Mouse (Mus musculus) liver, embryonic 12.5 days (tissue): ENCODE data around the gene Uck1. TPM values are rescaled to one million over a fixed set of nuclear protein-coding genes. Genes with fewer than 3 reads are reported as not detected.

Experiments
- ATAC-seq: fragments of 200-750 bp; cut with Nextera tagmentation; 2 replicates; pipeline ENCODE4 v1.8.0; 2017; ENCODE audit warnings: moderate number of reproducible peaks, mild to moderate bottlenecking, moderate library complexity
- H3K27ac ChIP-seq: fragments of 300-500 bp; sonication (generic); 2 replicates; pipeline ENCODE4 v1.5.1; 2016; ENCODE audit warnings: mild to moderate bottlenecking
- H3K27me3 ChIP-seq: fragments of 300-500 bp; sonication (generic); replicated peaks from 2 replicates; pipeline ENCODE4 v1.6.1; 2016; ENCODE audit warnings: mild to moderate bottlenecking, moderate library complexity
- H3K36me3 ChIP-seq: fragments of 300-500 bp; sonication (generic); 2 replicates; pipeline ENCODE4 v1.6.1; 2016; ENCODE audit warnings: mild to moderate bottlenecking, moderate library complexity
- H3K4me1 ChIP-seq: fragments of 300-500 bp; sonication (generic); 2 replicates; pipeline ENCODE4 v1.6.1; 2016
- H3K4me2 ChIP-seq: fragments of 300-500 bp; sonication (generic); 2 replicates; pipeline ENCODE4 v1.6.1; 2016; ENCODE audit warnings: mild to moderate bottlenecking, moderate library complexity
- H3K4me3 ChIP-seq: fragments of 300-500 bp; sonication (generic); 2 replicates; pipeline ENCODE4 v1.5.1; 2016; ENCODE audit warnings: mild to moderate bottlenecking, moderate library complexity
- H3K9ac ChIP-seq: fragments of 300-500 bp; sonication (generic); 2 replicates; pipeline ENCODE4 v1.6.1; 2016; ENCODE audit warnings: mild to moderate bottlenecking, moderate library complexity
- H3K9me3 ChIP-seq: fragments of 300-500 bp; sonication (generic); replicated peaks from 2 replicates; pipeline ENCODE4 v1.6.1; 2016; ENCODE audit warnings: mild to moderate bottlenecking, moderate library complexity
- WGBS: fragments of 180-500 bp; shearing (Covaris S2); methylation state at CpG from one replicate; pipeline ENCODE4 v1.1.7; 2016; ENCODE audit not compliant: insufficient replicate concordance; 5-methylcytosine and 5-hydroxymethylcytosine counted together
- polyA plus RNA-seq: library from polyadenylated mRNA; unstranded; fragments of >200 nt; fragmentation: Nextera tagmentation; extraction: Ambion mirVana; gene quantifications from 2 replicates; pipeline ENCODE4 v1.2.1, GENCODE M21; 2016

Gene Uck1
- polyA plus RNA-seq, 1 experiment from 2014 or later = 42.0 TPM

DNA sequence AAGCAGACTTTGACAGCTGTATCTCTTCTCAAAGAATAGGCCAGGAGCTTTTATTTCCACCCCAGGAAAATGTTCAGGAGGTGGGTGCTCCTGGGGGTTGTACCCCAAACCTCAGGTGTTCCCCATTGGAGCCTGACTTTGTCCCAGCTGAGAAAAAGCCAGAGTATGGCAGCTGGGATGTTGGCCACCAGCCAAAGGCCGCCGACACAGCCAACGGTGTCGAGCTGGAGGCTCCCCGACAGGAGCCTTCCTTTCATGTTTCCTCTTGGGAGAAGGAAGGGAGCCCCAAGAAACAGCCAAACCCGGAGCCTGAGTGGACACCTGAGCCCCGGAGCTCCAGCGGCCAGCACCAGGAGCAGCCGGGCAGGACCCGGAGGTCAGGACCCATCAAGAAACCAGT, 47.0 kb downstream of the Uck1 start:
- Histone ChIP-seq H3K9ac (no peak overlapping the region), H3K27me3 (no peaks in the 10 kb centered on the region), H3K9me3 (no peaks in the 10 kb centered on the region), H3K27ac (no peak overlapping the region), H3K4me3 (no peak overlapping the region), H3K36me3 (peaks cover 100% of the 10 kb centered on the region), H3K4me2 (no peak overlapping the region), H3K4me1 (no peaks in the 10 kb centered on the region)
- ATAC-seq = no peak
- WGBS = 93% methylated on average over 10 of the region's 10 CpGs

DNA sequence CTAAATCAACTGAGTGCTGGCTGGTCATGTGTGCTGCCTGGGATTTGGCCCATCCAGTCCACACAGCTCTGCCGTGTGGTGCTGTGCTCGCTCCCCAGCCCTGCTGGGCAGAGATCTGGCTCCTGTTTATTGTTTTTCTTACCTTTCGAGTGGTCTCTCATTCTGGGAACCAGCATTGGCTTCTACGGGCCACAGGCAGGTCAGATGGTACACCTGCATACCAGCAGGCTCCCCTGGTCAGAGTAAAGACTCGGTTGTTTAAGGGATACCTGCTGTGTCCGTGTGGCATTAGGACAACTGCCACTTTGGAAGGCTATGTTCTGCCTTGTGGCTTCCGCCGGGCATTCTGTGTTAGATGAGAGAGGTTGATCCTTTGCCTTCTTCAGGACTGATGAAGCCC, 48.3 kb downstream of the Uck1 start:
- no peak overlapping the region for H3K4me3 ChIP-seq
- peaks cover 100% of the 10 kb centered on the region for H3K36me3 ChIP-seq
- H3K9me3 ChIP-seq = no peaks in the 10 kb centered on the region
- no peak overlapping the region for H3K27ac ChIP-seq
- H3K4me1 ChIP-seq = no peaks in the 10 kb centered on the region
- no peak overlapping the region for H3K4me2 ChIP-seq
- WGBS = 83% methylated on average over 8 of the region's 8 CpGs
- no peaks in the 10 kb centered on the region for H3K27me3 ChIP-seq
- H3K9ac ChIP-seq = no peak overlapping the region
- ATAC-seq = no peak

DNA sequence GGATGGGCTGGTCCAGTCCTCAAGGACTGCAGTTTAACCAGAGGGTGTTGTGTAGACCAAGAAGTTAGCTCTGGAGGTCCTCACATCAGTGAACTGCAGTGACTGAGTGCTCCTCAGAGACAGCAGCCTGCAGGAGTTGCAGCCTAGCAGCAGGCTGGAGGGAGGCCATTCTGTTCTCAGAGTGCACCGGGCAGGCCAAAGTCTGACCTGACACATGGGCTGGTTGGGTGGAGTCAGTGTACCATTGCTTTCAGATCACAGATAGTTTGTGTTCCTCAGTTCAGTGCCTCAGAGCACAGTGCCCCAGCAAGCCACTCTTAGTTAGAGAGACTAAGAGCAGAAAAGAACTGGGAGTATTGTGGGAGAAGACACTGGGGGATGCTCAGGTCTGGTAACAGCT, 52.3 kb downstream of the Uck1 start:
- no peaks in the 10 kb centered on the region for H3K9me3 ChIP-seq
- peaks cover 100% of the 10 kb centered on the region for H3K36me3 ChIP-seq
- WGBS = 88% methylated on average over 1 of the region's 1 CpGs
- ATAC-seq = no peak
- H3K27me3 ChIP-seq = no peaks in the 10 kb centered on the region
- H3K27ac ChIP-seq = no peak overlapping the region
- no peak overlapping the region for H3K4me2 ChIP-seq
- H3K9ac ChIP-seq = no peak overlapping the region
- no peaks in the 10 kb centered on the region for H3K4me1 ChIP-seq
- no peak overlapping the region for H3K4me3 ChIP-seq

Other genes with a start within 250 kb of the Uck1 start
- 22.4 and 22.6 TPM in 2 replicates for gene Fam78a, start 175.3 kb downstream of the Uck1 start, polyA plus RNA-seq
- gene Plpp7, start 164.6 kb downstream of the Uck1 start, polyA plus RNA-seq = 3.0 and 3.4 TPM in 2 replicates
- 20.8 and 23.6 TPM in 2 replicates for gene Prrc2b, start 109.1 kb downstream of the Uck1 start, polyA plus RNA-seq
- 19.1 and 20.0 TPM in 2 replicates for gene Pomt1, start 23.6 kb downstream of the Uck1 start, polyA plus RNA-seq
- gene Golga2, start 27.2 kb upstream of the Uck1 start, polyA plus RNA-seq = 13.0 and 14.4 TPM in 2 replicates
- gene Swi5, start 27.9 kb upstream of the Uck1 start, polyA plus RNA-seq = 214 and 218 TPM in 2 replicates
- gene Ciz1, start 92.2 kb upstream of the Uck1 start, polyA plus RNA-seq = 24.8 and 27.1 TPM in 2 replicates
- gene Dnm1, start 93.2 kb upstream of the Uck1 start, polyA plus RNA-seq = 2.4 and 3.1 TPM in 2 replicates
- gene 1110008P14Rik, start 121.8 kb upstream of the Uck1 start, polyA plus RNA-seq = 36.2 and 40.6 TPM in 2 replicates
- 15.2 and 17.7 TPM in 2 replicates for gene Lcn2, start 128.1 kb upstream of the Uck1 start, polyA plus RNA-seq
- gene Ptges2, start 135.7 kb upstream of the Uck1 start, polyA plus RNA-seq = 19.3 and 21.1 TPM in 2 replicates
- gene Naif1, start 190.3 kb upstream of the Uck1 start, polyA plus RNA-seq = 2.9 and 3.2 TPM in 2 replicates
- gene Slc25a25, start 191.3 kb upstream of the Uck1 start, polyA plus RNA-seq = 11.4 and 11.9 TPM in 2 replicates